Mouse (Mus musculus) small intestine, adult 2 months (tissue): ENCODE results near the gene Ctu2.

ENCODE experiments used
- CTCF ChIP-seq: fragments of 200-500 bp; IDR thresholded peaks from 2 replicates; pipeline ENCODE4 v1.5.1; 2012; ENCODE audit warnings: low read depth, mild to moderate bottlenecking, control low read depth, inconsistent platforms, low read length, moderate library complexity, mixed read lengths; ENCODE audit not compliant: insufficient replicate concordance, insufficient read length; ENCODE audit errors: extremely low read depth
- POLR2A ChIP-seq: fragments of 200-500 bp; IDR thresholded peaks from 2 replicates; pipeline ENCODE4 v1.6.1; 2012; ENCODE audit warnings: low read depth, mild to moderate bottlenecking, control low read depth, inconsistent platforms, low read length, moderate library complexity

DNA sequence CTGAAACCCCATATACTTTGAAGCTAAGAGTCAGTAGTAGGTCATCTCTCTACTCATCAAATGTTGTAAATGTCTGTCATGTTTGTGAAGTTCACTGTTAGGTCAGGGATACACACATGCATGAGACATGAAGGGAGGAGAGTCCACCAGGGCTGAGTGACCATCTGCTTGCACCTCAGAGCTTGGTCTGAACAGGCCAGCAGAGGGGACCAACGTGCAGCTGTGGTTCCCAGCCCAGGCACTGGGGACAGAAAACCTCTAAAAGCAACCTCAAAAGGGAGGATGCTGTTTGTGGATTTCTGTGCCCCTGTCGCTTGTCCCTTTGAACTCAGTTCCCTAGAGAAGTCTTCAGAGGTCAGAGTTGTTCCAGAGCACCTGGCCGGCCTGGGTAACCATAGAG is 30.7 kb upstream of the Ctu2 start:
- TF ChIP-seq POLR2A (no peak), CTCF (no peak)
